Mouse (Mus musculus) adipose tissue, adult 10 weeks (tissue): Measurements from ENCODE around the gene Ccdc57. TPM values are rescaled to one million over a fixed set of nuclear protein-coding genes. Genes with fewer than 3 reads are reported as not detected.

ENCODE experiments used
- polyA plus RNA-seq: library from polyadenylated mRNA; stranded (reverse); fragments of 350-450 nt; fragmentation: Illumina TruSeq; extraction: RNeasy Lipid Tissue Mini Kit (QIAGEN cat#74804); gene quantifications from one replicate; pipeline ENCODE4 v1.2.3, GENCODE M21; 2014; ENCODE audit warnings: low read depth, low replicate concordance

The Ccdc57 gene
- polyA plus RNA-seq: 12.8 TPM

GRCm38 (mm10) chr11:120932564-120933398 is at the start of gene Ccdc57:
Ccdc57 (minus strand) TSS chr11:120932872.

GRCm38 (mm10) chr11:120948328-120948727 is 15.7 kb upstream of the Ccdc57 start, which contains the start of gene Slc16a3:
Slc16a3 (plus strand) TSS chr11:120948480.

GRCm38 (mm10) chr11:120823956-120824786 is 108.5 kb downstream of the Ccdc57 start, which contains the start of gene Fasn:
Fasn (minus strand) TSS chr11:120824547.

DNA sequence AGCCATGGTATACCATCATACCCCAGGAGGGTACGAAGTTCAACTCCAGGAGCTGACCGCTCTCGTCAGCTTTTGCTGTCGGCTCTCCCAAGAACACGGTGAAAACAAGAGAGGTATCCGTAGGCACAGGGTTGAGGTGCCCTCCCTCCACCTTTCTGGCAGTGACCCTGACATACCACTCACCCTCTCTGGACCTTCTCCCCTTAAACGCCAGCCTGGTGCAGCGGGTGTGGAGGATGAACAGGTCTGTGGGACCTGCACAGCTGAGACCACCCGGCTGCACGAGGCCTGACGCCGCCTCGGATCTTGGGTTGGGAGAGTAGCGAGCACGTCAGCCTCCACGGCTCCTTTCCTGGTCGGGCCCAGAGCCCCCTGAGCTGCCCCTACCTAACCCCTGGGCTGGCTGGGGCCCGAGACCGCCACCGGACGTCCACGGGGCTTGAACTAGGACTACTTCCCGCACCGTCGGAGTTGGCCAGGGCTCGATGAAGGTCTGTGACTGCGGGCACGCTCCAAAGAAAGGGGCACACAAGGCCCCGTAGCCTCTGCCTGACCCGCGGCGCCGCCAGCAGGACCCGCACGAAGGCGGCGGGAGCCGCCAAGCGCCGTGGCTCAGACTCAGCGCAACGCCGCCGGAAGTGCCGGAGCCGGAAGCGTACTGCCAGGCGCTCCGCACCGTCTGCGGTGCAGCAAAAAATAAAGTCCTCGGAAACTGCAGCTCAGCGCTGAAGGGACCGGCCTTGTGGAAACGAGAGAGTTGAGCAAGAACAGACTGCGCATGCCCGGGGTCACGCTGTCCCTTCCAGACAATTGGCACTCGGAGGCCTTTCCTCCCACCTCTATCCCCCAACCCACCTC is 136.7 kb downstream of the Ccdc57 start, which contains the start of gene Dus1l:
Gene Dus1l, minus strand, starts transcription at position 648 of the 858 bp plus-strand sequence.

DNA sequence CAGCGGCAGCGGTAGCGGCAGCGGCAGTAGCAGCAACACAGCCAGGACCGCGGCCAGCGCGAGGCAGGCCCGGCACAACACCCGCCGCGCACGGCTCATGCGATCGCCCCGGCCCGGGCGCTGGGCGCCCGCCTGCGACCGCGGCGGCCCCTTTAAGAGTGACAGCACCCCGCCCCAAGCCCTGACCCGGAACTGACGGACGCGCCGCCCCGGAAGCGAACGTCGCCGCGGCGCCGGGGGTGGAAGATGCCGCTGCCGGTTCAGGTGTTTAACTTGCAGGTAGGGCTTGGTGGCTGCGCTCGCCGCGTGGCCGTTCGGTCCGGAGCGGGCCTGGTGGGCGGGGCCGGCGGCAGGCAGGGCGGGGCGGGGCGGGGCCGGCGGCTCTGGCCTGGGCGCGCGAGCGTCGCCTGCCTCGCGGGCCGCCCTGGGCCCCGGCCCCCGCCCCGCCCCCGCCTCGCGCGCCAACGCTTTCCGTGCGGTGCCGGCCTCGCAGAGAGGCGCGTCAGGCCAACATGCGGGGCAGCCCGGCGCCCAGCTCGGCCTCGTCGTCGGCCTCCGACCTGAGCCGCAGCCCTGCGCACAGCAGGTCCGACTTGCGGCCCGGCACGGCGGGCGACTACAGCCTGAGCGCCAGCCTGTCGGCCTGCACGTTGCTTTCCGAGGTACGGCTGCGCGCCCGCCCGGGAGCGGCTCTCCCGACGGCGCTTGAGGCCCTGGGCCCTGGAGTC is 148.4 kb downstream of the Ccdc57 start, which contains the start of the genes Rfng and Gps1:
Gene Rfng, minus strand, starts transcription at position 144 of the 728 bp plus-strand sequence.
Gene Gps1, plus strand, starts transcription at position 209 of the 728 bp plus-strand sequence.

Other genes starting within 250 kb of the Ccdc57 start
- 91.5 TPM for gene Cenpx, start 219.1 kb downstream of the Ccdc57 start, polyA plus RNA-seq
- 40.3 TPM for gene Lrrc45, start 218.9 kb downstream of the Ccdc57 start, polyA plus RNA-seq
- 11.5 TPM for gene Rac3, start 211.4 kb downstream of the Ccdc57 start, polyA plus RNA-seq
- 102 TPM for gene Dcxr, start 205.6 kb downstream of the Ccdc57 start, polyA plus RNA-seq
- 65.7 TPM for gene Cbr2, start 200.8 kb downstream of the Ccdc57 start, polyA plus RNA-seq
- 114 TPM for gene Hmga1b, start 170.1 kb downstream of the Ccdc57 start, polyA plus RNA-seq
- gene Rfng, start 148.7 kb downstream of the Ccdc57 start, polyA plus RNA-seq: 25.6 TPM
- 114 TPM for gene Gps1, start 148.6 kb downstream of the Ccdc57 start, polyA plus RNA-seq
- 30.9 TPM for gene Dus1l, start 136.5 kb downstream of the Ccdc57 start, polyA plus RNA-seq
- gene Fasn, start 108.3 kb downstream of the Ccdc57 start, polyA plus RNA-seq: 426 TPM
- 10.3 TPM for gene Slc16a3, start 15.6 kb upstream of the Ccdc57 start, polyA plus RNA-seq
- gene Csnk1d, start 58.5 kb upstream of the Ccdc57 start, polyA plus RNA-seq: 91.1 TPM
- 1.7 TPM for gene Cd7, start 106.5 kb upstream of the Ccdc57 start, polyA plus RNA-seq
- 6.3 TPM for gene Sectm1b, start 130.7 kb upstream of the Ccdc57 start, polyA plus RNA-seq
- 3.5 TPM for gene Sectm1a, start 148.3 kb upstream of the Ccdc57 start, polyA plus RNA-seq
- 0.38 TPM for gene Tex19.2, start 185.8 kb upstream of the Ccdc57 start, polyA plus RNA-seq
- gene Tex19.1, start 213.3 kb upstream of the Ccdc57 start, polyA plus RNA-seq: not detected
- not detected for gene Uts2r, start 227.4 kb upstream of the Ccdc57 start, polyA plus RNA-seq